Mouse (Mus musculus) forebrain, embryonic 11.5 days (tissue): ENCODE measurements around the gene Tbpl2. TPM values are rescaled to one million over a fixed set of nuclear protein-coding genes. Genes with fewer than 3 reads are reported as not detected.

Source experiments
- ATAC-seq: fragments of 200-750 bp; cut with Nextera tagmentation; replicated peaks from 2 replicates; pipeline ENCODE4 v1.8.0; 2017; ENCODE audit warnings: moderate TSS enrichment; ENCODE audit not compliant: low FRiP score
- DNase-seq: peaks from one replicate; pipeline ENCODE4 v3.0.0-alpha.2; 2017; ENCODE audit warnings: low spot score
- H3K27ac ChIP-seq: fragments of 300-500 bp; sonication (generic); 2 replicates; pipeline ENCODE4 v1.5.1; 2014; ENCODE audit warnings: low read depth, low read length
- H3K27me3 ChIP-seq: fragments of 300-500 bp; sonication (generic); 2 replicates; pipeline ENCODE4 v1.6.1; 2014; ENCODE audit warnings: mild to moderate bottlenecking, low read length, mixed read lengths; ENCODE audit not compliant: control insufficient read depth, insufficient read depth
- H3K36me3 ChIP-seq: fragments of 300-500 bp; sonication (generic); 2 replicates; pipeline ENCODE4 v1.6.1; 2014; ENCODE audit warnings: mild to moderate bottlenecking, low read length, moderate library complexity, mixed read lengths; ENCODE audit not compliant: control insufficient read depth, insufficient read depth
- H3K4me1 ChIP-seq: fragments of 300-500 bp; sonication (generic); replicated peaks from 2 replicates; pipeline ENCODE4 v1.6.1; 2014; ENCODE audit warnings: low read length, mixed read lengths; ENCODE audit not compliant: control insufficient read depth, insufficient read depth
- H3K4me2 ChIP-seq: fragments of 300-500 bp; sonication (generic); 2 replicates; pipeline ENCODE4 v1.6.1; 2014; ENCODE audit warnings: low read depth, mild to moderate bottlenecking, low read length, moderate library complexity, mixed read lengths; ENCODE audit not compliant: severe bottlenecking
- H3K4me3 ChIP-seq: fragments of 300-500 bp; sonication (generic); 2 replicates; pipeline ENCODE4 v1.5.1; 2014; ENCODE audit warnings: low read depth, low read length
- H3K9ac ChIP-seq: fragments of 300-500 bp; sonication (generic); 2 replicates; pipeline ENCODE4 v1.6.1; 2014; ENCODE audit warnings: low read length
- H3K9me3 ChIP-seq: fragments of 300-500 bp; sonication (generic); 2 replicates; pipeline ENCODE4 v1.6.1; 2016; ENCODE audit warnings: low read length, mixed read lengths; ENCODE audit not compliant: control insufficient read depth
- WGBS: fragments of 180-500 bp; shearing (Covaris S2); extraction: QIAGEN DNeasy Blood & Tissue Kit; methylation state at CpG from one replicate; pipeline ENCODE4 v1.1.7; 2014; 5-methylcytosine and 5-hydroxymethylcytosine counted together
- polyA plus RNA-seq: library from polyadenylated mRNA; unstranded; fragments of >200 nt; fragmentation: Nextera tagmentation; extraction: Ambion mirVana; gene quantifications from 2 replicates; pipeline ENCODE4 v1.2.1, GENCODE M21; 2014

Tbpl2 gene
- polyA plus RNA-seq, 1 experiment from 2014 or later = not detected

DNA sequence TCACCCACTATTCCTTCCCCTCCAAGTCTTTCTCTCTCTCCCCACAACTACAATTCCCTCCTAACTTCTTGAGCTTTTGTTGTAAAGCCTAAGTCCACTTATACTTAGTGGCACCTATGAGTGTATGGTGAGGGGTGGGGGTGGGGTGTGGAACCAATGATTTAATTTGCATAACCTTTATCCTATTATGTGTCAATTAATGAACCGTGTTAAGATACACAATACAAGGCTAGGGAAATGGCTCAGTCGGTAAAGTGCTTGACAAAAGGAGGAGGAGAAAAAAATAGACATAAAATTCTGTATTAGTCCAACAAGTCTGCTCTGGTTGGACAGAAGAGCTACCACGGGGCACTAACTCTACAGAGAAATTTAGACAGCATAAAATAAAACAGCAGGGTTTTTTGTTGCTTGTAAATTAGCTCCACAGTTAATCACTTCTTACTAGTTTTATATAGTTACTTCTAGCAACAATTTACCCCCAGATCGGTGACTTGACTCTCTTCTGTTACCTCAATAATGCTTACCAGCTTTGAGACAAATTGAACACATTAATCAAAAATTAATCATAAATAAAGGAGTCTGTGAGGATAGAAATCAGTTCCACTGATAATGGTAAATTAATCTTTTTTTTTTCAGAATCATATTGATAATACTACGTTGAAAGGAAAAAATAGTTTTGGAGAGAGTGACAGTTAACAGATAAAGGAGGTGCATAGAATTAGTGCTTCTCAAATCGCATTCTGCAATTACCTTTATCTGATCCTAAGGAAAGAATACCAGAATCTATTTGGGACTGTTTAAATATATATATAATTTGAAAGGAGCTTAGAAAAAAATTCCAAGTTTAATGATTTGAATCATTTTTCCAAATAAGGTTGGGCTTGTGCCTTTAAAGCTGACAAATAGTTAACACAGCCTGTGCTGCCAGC is 48.6 kb downstream of the Tbpl2 start:
- no peaks in the 10 kb centered on the region for H3K9me3 ChIP-seq
- no peaks in the 10 kb centered on the region for H3K27me3 ChIP-seq
- peak overlapping the region; percentile 37; the same call in 1 of the 2 replicates for H3K9ac ChIP-seq
- no peaks in the 10 kb centered on the region for H3K4me1 ChIP-seq
- 27% methylated on average over 6 of the region's 6 CpGs for WGBS
- H3K27ac ChIP-seq = no peak overlapping the region
- H3K4me2 ChIP-seq = peak overlapping the region; percentile 57
- H3K36me3 ChIP-seq = no peaks in the 10 kb centered on the region
- DNase-seq (no peak), ATAC-seq (peak; percentile 83)
- peak overlapping the region; percentile 29 for H3K4me3 ChIP-seq

DNA sequence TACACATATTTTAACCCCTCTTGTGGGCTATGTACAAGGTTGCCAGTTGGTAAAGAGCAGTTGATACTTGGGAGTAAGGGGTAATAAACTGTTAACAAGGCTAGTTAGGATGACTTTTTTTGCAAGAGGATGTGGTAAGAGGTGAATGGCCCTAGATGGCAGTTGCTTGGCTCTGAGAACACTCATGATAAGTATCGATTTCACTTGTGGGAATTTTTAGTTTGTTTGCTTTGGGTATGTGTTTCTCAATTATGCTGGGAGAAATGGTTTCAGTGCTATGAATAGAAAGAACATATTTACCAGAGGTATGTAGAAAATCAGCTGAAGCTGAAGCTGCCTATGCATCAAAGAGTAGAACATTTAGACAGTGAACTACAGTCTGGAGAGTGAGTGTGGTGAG is 53.5 kb downstream of the Tbpl2 start:
- Histone ChIP-seq H3K4me3 (no peak overlapping the region), H3K9ac (no peak overlapping the region), H3K4me2 (no peak overlapping the region), H3K9me3 (no peaks in the 10 kb centered on the region), H3K4me1 (no peaks in the 10 kb centered on the region), H3K36me3 (no peaks in the 10 kb centered on the region), H3K27ac (no peak overlapping the region), H3K27me3 (no peaks in the 10 kb centered on the region)
- DNase-seq = no peak
- no peak for ATAC-seq
- 96% methylated on average over 1 of the region's 1 CpGs for WGBS

DNA sequence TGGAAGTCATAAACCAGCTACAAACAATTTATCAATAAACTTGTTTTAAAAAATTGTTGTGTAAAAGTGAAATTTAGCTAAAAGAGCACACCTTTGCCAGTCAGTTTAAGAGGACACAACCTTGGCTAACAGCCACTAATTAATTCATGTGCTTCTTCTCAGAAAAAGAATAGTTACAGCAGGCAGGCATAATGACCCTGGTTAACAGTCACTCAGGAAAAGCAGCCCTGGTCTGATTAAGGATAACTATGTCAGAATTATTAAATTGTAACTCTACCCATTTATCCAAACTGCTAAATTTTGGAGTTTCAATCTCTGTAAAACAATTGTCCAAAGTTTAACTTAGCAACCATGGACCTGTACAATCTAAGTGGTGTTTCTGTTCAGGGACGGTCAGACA is 55.9 kb downstream of the Tbpl2 start:
- H3K27ac ChIP-seq = no peak overlapping the region
- no peak for ATAC-seq
- H3K4me1 ChIP-seq = no peaks in the 10 kb centered on the region
- no peak for DNase-seq
- no peak overlapping the region for H3K4me3 ChIP-seq
- no peaks in the 10 kb centered on the region for H3K27me3 ChIP-seq
- no peaks in the 10 kb centered on the region for H3K9me3 ChIP-seq
- H3K4me2 ChIP-seq = no peak overlapping the region
- WGBS = 78% methylated on average over 1 of the region's 1 CpGs
- no peak overlapping the region for H3K9ac ChIP-seq
- H3K36me3 ChIP-seq = no peaks in the 10 kb centered on the region

Other genes starting within 250 kb of the Tbpl2 start
- 1.0 and 1.1 TPM in 2 replicates for gene Hnmt, start 47.2 kb downstream of the Tbpl2 start, polyA plus RNA-seq
- not detected in 2 replicates for gene Il1f8, start 56.6 kb upstream of the Tbpl2 start, polyA plus RNA-seq
- not detected in 2 replicates for gene Il1f9, start 89.9 kb upstream of the Tbpl2 start, polyA plus RNA-seq
- gene Il1f6, start 118.8 kb upstream of the Tbpl2 start, polyA plus RNA-seq = not detected in 2 replicates
- not detected in 2 replicates for gene Il1f5, start 180.4 kb upstream of the Tbpl2 start, polyA plus RNA-seq
- not detected in 2 replicates for gene Il1f10, start 194.6 kb upstream of the Tbpl2 start, polyA plus RNA-seq
- gene Il1rn, start 240.3 kb upstream of the Tbpl2 start, polyA plus RNA-seq = not detected in 2 replicates